Mouse (Mus musculus) kidney, adult 11 months (tissue): Measurements from ENCODE around the gene Isg20.

Experiments used
- DNase-seq: peaks from one replicate; pipeline ENCODE4 v3.0.0; 2022

The Isg20 gene

DNA sequence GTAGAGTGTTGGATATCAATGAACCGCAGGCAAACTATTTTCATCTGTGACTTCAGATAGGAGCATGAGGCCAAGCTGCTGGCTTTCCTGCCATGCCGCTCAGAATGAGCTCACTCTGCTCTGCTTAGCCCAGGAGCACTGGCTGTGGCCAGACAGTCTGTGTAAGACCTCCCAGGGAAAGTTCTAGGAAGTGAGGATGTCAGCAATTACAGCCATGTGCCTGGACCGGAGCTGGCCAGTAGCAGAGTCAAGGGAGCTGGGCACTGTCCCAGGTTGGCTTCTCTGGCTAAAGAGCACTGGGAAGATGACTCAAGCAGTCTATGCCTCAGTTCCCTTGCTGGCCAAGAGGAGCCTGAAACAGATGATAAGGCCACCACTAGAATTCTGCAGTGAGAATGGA is 50.7 kb downstream of the Isg20 start:
- DNase-seq: no peak
